Mouse (Mus musculus) bone marrow, adult 2 months (tissue): Measurements from ENCODE around the gene Trpm5.

Source experiments
- CTCF ChIP-seq: fragments of 200-500 bp; IDR thresholded peaks from 2 replicates; pipeline ENCODE4 v1.5.1; 2011; ENCODE audit warnings: low read length, control low read depth; ENCODE audit not compliant: control insufficient read depth, insufficient read depth
- POLR2A ChIP-seq: fragments of 200-500 bp; IDR thresholded peaks from 2 replicates; pipeline ENCODE4 v1.6.1; 2011; ENCODE audit warnings: low read depth, mild to moderate bottlenecking, control low read depth, low read length, borderline replicate concordance; ENCODE audit not compliant: control insufficient read depth

GRCm38 (mm10) chr7:143109696-143110095 lies 15.3 kb upstream of the Trpm5 start:
- TF ChIP-seq CTCF (no peak), POLR2A (no peak)
